30 mouse cellular contexts compared by ENCODE assay signal in genomic region chr11:117403073-117403472, GRCm38 (mm10).
"Had no signal": no experiment of that assay in that cellular context is flagged by ENCODE, and none has a peak within 500 bp of the region (broad histone marks: within the 10 kb centered on the region; RNA-seq: fewer than 3 reads in every experiment).

No protein-coding gene starts in this region.

- DNase-seq: left cerebral cortex, postnatal 4 days; liver; liver, embryonic 13.5 days; liver, postnatal 0 days; lung, adult 18-20 months; lung, adult 2 months; lung, embryonic 14.5 days; lung, postnatal 10 days; lung, postnatal 14 days; lung, postnatal 36 days; lung, postnatal 4 days; midbrain, embryonic 14.5 days had no signal

- H3K9me3 ChIP-seq: limb, embryonic 10.5 days; limb, embryonic 13.5 days; limb, embryonic 15.5 days; liver, embryonic 12.5 days; liver, embryonic 13.5 days; liver, embryonic 15.5 days; midbrain, embryonic 15.5 days had no signal

- H3K9ac ChIP-seq: limb, embryonic 12.5 days; limb, embryonic 13.5 days; limb, embryonic 15.5 days; liver, embryonic 12.5 days; liver, embryonic 13.5 days; liver, embryonic 14.5 days; liver, embryonic 15.5 days; liver, postnatal 0 days; lung, embryonic 14.5 days; lung, embryonic 15.5 days; midbrain, embryonic 12.5 days; midbrain, embryonic 15.5 days; neural tube, embryonic 12.5 days had no signal

- ATAC-seq: liver, embryonic 12.5 days; liver, postnatal 0 days; lung, postnatal 0 days; midbrain, embryonic 15.5 days; midbrain, embryonic 16.5 days had no signal

- H3K27ac ChIP-seq: limb, embryonic 12.5 days; limb, embryonic 13.5 days; limb, embryonic 15.5 days; liver, embryonic 12.5 days; liver, embryonic 13.5 days; liver, embryonic 14.5 days; liver, embryonic 15.5 days; lung, embryonic 15.5 days; macrophage; midbrain, embryonic 12.5 days; neural tube, embryonic 12.5 days had no signal

- H3K36me3 ChIP-seq: limb, embryonic 10.5 days; limb, embryonic 12.5 days; limb, embryonic 13.5 days; limb, embryonic 15.5 days; liver, embryonic 12.5 days; liver, embryonic 13.5 days; liver, embryonic 15.5 days; lung, embryonic 15.5 days; midbrain, embryonic 10.5 days; midbrain, embryonic 12.5 days; midbrain, embryonic 15.5 days; neural tube, embryonic 12.5 days had no signal

- H3K27me3 ChIP-seq: midbrain, embryonic 15.5 days; neural tube, embryonic 12.5 days had no signal

- H3K4me3 ChIP-seq: limb, embryonic 10.5 days; limb, embryonic 12.5 days; limb, embryonic 13.5 days; limb, embryonic 15.5 days; liver, embryonic 12.5 days; liver, embryonic 13.5 days; liver, embryonic 15.5 days; lung, embryonic 15.5 days; megakaryocyte, embryonic 14.5 days; midbrain, embryonic 10.5 days; midbrain, embryonic 12.5 days; midbrain, embryonic 15.5 days; myocyte; neural tube, embryonic 12.5 days had no signal

- H3K4me2 ChIP-seq: limb, embryonic 12.5 days; limb, embryonic 13.5 days; limb, embryonic 15.5 days; liver, embryonic 11.5 days; liver, embryonic 12.5 days; liver, embryonic 13.5 days; liver, embryonic 15.5 days; lung, embryonic 14.5 days; lung, embryonic 15.5 days; midbrain, embryonic 12.5 days; midbrain, embryonic 15.5 days; neural tube, embryonic 12.5 days had no signal
